ENCODE assay signal across 8 mouse cellular contexts in the genomic region with DNA sequence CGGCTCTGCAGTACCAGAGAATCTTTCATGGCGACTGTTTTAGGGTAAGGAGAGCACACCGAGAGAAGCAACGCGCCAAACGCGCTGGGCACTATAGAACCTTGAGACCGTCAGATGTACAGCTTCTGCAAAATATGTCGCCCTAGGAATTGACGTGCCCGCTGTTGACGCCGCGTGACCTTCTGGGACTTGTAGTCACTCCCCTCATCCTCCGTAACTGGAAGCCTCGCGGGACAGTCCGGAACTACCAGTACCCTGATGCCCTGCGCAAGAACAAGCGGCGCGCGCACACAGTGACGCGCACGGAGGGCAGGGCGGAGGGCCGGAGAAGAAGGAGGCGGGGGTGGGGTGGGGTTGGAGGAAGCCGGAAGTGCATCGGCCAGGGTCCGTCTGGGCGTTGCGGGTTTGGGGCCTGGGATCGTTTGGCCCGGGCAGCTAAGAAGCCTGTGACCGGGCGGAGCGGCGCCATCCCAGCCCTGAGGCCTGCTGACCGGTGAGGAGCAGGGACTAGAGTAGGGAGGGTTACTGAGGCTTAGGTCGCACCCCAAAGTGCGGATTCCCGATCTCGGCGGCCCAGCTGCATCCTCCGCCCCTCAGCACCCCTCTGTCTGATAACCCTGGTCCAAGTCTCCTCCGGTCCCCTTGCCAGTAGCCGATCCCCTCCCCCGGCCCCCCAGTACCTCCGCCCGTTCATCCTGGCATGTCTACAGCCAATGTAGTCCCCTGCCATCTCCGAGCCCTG. TPM values are rescaled to one million over a fixed set of nuclear protein-coding genes. Genes with fewer than 3 reads are reported as not detected.
DNase-seq lines count a peak whose midpoint lies in the region; ATAC-seq and TF ChIP-seq lines count a peak whose summit lies in the region.

TSS of gene Ciao1 (minus strand) at position 225 of the 742 bp plus-strand sequence.
TSS of gene Tmem127 (plus strand) at position 317 of the 742 bp plus-strand sequence.

- TF ChIP-seq CTCF in bone marrow, adult 2 months (IDR thresholded peaks at IDR 0.05; ENCODE audit: control insufficient read depth, insufficient read depth, low read length): no peak
- TF ChIP-seq CTCF in midbrain, postnatal 0 days (IDR thresholded peaks at IDR 0.05): no peak; the same call in 1 of the 2 replicates

- H3K27me3 ChIP-seq in embryonic facial prominence, embryonic 15.5 days: no peaks in the 10 kb centered on the region
- no peaks in the 10 kb centered on the region for H3K27me3 ChIP-seq in limb, embryonic 14.5 days (ENCODE audit: control insufficient read depth, insufficient read depth, low read length)
- no peaks in the 10 kb centered on the region for H3K27me3 ChIP-seq in midbrain, postnatal 0 days (ENCODE audit: insufficient read depth, low read length)

- peak; percentile 99 for ATAC-seq in embryonic facial prominence, embryonic 15.5 days (ENCODE audit: insufficient number of reproducible peaks, low FRiP score, low TSS enrichment, low read depth)
- ATAC-seq in limb, embryonic 14.5 days (ENCODE audit: low FRiP score, low read depth): peak; percentile 99
- ATAC-seq in midbrain, postnatal 0 days (ENCODE audit: low FRiP score): peak; percentile 98

- no peaks in the 10 kb centered on the region for H3K9me3 ChIP-seq in embryonic facial prominence, embryonic 15.5 days (replicated peaks)
- no peaks in the 10 kb centered on the region for H3K9me3 ChIP-seq in limb, embryonic 14.5 days (ENCODE audit: control insufficient read depth, low read length)
- H3K9me3 ChIP-seq in midbrain, postnatal 0 days (ENCODE audit: low read length): no peaks in the 10 kb centered on the region

- H3K4me2 ChIP-seq in embryonic facial prominence, embryonic 15.5 days (replicated peaks): peak within 1 kb of the TSS; percentile 96
- H3K4me2 ChIP-seq in limb, embryonic 14.5 days (replicated peaks; ENCODE audit: low read depth, low read length, severe bottlenecking): peak within 1 kb of the TSS; percentile 96
- H3K4me2 ChIP-seq in midbrain, postnatal 0 days (ENCODE audit: low read depth, low read length, poor library complexity, severe bottlenecking): peak within 1 kb of the TSS; percentile 89

- H3K4me3 ChIP-seq in bone marrow, adult 2 months (replicated peaks; ENCODE audit: control insufficient read depth, low read depth, low read length): peak within 1 kb of the TSS; percentile 85
- peak within 1 kb of the TSS; percentile 97 for H3K4me3 ChIP-seq in embryonic facial prominence, embryonic 15.5 days (replicated peaks)
- peak within 1 kb of the TSS; percentile 90 for H3K4me3 ChIP-seq in limb, embryonic 14.5 days (replicated peaks; ENCODE audit: low read length)
- H3K4me3 ChIP-seq in midbrain, postnatal 0 days (ENCODE audit: low read depth, low read length): peak within 1 kb of the TSS; percentile 95

- no peaks in the 10 kb centered on the region; the same call in 1 of the 2 replicates for H3K4me1 ChIP-seq in bone marrow, adult 2 months (ENCODE audit: control insufficient read depth, insufficient read depth, low read length)
- H3K4me1 ChIP-seq in embryonic facial prominence, embryonic 15.5 days: peaks cover 22% of the 10 kb centered on the region
- peaks cover 18% of the 10 kb centered on the region for H3K4me1 ChIP-seq in limb, embryonic 14.5 days (ENCODE audit: control insufficient read depth, insufficient read depth, low read length)
- H3K4me1 ChIP-seq in midbrain, postnatal 0 days (ENCODE audit: insufficient read depth, low read length): peaks cover 11% of the 10 kb centered on the region

- H3K36me3 ChIP-seq in embryonic facial prominence, embryonic 15.5 days: peaks cover 37% of the 10 kb centered on the region
- peaks cover 35% of the 10 kb centered on the region for H3K36me3 ChIP-seq in limb, embryonic 14.5 days (ENCODE audit: control insufficient read depth, insufficient read depth, low read length)
- H3K36me3 ChIP-seq in midbrain, postnatal 0 days (ENCODE audit: insufficient read depth, low read length): peaks cover 16% of the 10 kb centered on the region

- peak; percentile 63 for TF ChIP-seq POLR2A in bone marrow, adult 2 months (IDR thresholded peaks at IDR 0.05; ENCODE audit: borderline replicate concordance, control insufficient read depth, low read depth, low read length)
- no peak for TF ChIP-seq POLR2A in limb, embryonic 14.5 days (IDR thresholded peaks at IDR 0.05; ENCODE audit: borderline replicate concordance, extremely low read depth, insufficient read depth, insufficient read length)

- WGBS in bone marrow, adult 2 months: under 1% methylated on average over 53 of the region's 53 CpGs
- WGBS in embryonic facial prominence, embryonic 15.5 days: under 1% methylated on average over 53 of the region's 53 CpGs
- WGBS in limb, embryonic 14.5 days: under 1% methylated on average over 35 of the region's 53 CpGs
- WGBS in midbrain, postnatal 0 days: under 1% methylated on average over 42 of the region's 53 CpGs

- H3K27ac ChIP-seq in bone marrow, adult 2 months (ENCODE audit: control insufficient read depth, insufficient read depth, low read depth, low read length, poor library complexity): peak within 1 kb of the TSS; percentile 62
- H3K27ac ChIP-seq in embryonic facial prominence, embryonic 15.5 days (replicated peaks): peak within 1 kb of the TSS; percentile 74; the same call in 1 of the 2 replicates
- peak within 1 kb of the TSS; percentile 67 for H3K27ac ChIP-seq in limb, embryonic 14.5 days (replicated peaks; ENCODE audit: low read depth, low read length)
- peak within 1 kb of the TSS; percentile 85 for H3K27ac ChIP-seq in midbrain, postnatal 0 days (ENCODE audit: low read depth, low read length)

- peak; percentile 99 for DNase-seq in 416B (ENCODE audit: low read depth)
- peak; percentile 96 for DNase-seq in heart, adult 8-10 months (ENCODE audit: low spot score)
- peak; percentile 99 for DNase-seq in kidney, adult 9 months
- peak; percentile 99 for DNase-seq in limb, embryonic 14.5 days (ENCODE audit: low spot score)
- peak; percentile 99 for DNase-seq in midbrain, postnatal 0 days (ENCODE audit: low spot score)
- DNase-seq in spleen, postnatal 14 days (ENCODE audit: low spot score in 2 of 2): peak; percentile 94 to 95

- peak within 1 kb of the TSS; percentile 91 for H3K9ac ChIP-seq in embryonic facial prominence, embryonic 15.5 days
- H3K9ac ChIP-seq in limb, embryonic 14.5 days (ENCODE audit: low read depth, low read length, severe bottlenecking): peak within 1 kb of the TSS; percentile 79
- peak within 1 kb of the TSS; percentile 97 for H3K9ac ChIP-seq in midbrain, postnatal 0 days (replicated peaks; ENCODE audit: low read length, poor library complexity, severe bottlenecking)

RNA-seq across cellular contexts. Expression of gene Ciao1, which starts in this region (rescaled TPM):
- polyA plus RNA-seq in bone marrow, adult 2 months (2011; ENCODE audit: insufficient read depth, insufficient read length, low replicate concordance, missing spikeins): 24.9 and 26.9 TPM in 2 replicates
- 65.7 and 73.8 TPM in 2 replicates for polyA plus RNA-seq in embryonic facial prominence, embryonic 15.5 days (2015; fragmentation: Nextera tagmentation; extraction: Ambion mirVana)
- total RNA-seq in heart, adult 8-10 months (2022): 10 to 100 TPM; 57.8 to 73.8 (median 70.6) TPM
- 62.0 and 64.8 TPM in 2 replicates for polyA plus RNA-seq in limb, embryonic 14.5 days (2012; rRNA removed)
- 63.1 and 64.2 TPM in 2 replicates for polyA plus RNA-seq in limb, embryonic 14.5 days (2014; fragmentation: Nextera tagmentation; extraction: Ambion mirVana)
- 27.5 and 33.9 TPM in 2 replicates for total RNA-seq in midbrain, postnatal 0 days (2014; rRNA removed)
- polyA plus RNA-seq in midbrain, postnatal 0 days (2015; fragmentation: Nextera tagmentation; extraction: Ambion mirVana): 23.9 and 29.8 TPM in 2 replicates

RNA-seq across cellular contexts. Expression of gene Tmem127, which starts in this region (rescaled TPM):
- polyA plus RNA-seq in bone marrow, adult 2 months (2011; ENCODE audit: insufficient read depth, insufficient read length, low replicate concordance, missing spikeins): 16.0 and 27.7 TPM in 2 replicates
- polyA plus RNA-seq in embryonic facial prominence, embryonic 15.5 days (2015; fragmentation: Nextera tagmentation; extraction: Ambion mirVana): 30.3 and 30.9 TPM in 2 replicates
- 10 to 100 TPM; 23.9 to 27.7 (median 27.2) TPM for total RNA-seq in heart, adult 8-10 months (2022)
- polyA plus RNA-seq in limb, embryonic 14.5 days (2012; rRNA removed): 36.2 and 51.2 TPM in 2 replicates
- 22.7 and 26.6 TPM in 2 replicates for polyA plus RNA-seq in limb, embryonic 14.5 days (2014; fragmentation: Nextera tagmentation; extraction: Ambion mirVana)
- 108 and 131 TPM in 2 replicates for total RNA-seq in midbrain, postnatal 0 days (2014; rRNA removed)
- polyA plus RNA-seq in midbrain, postnatal 0 days (2015; fragmentation: Nextera tagmentation; extraction: Ambion mirVana): 74.0 and 75.5 TPM in 2 replicates

Comparison
In these comparisons a context has a peak if more than half of its experiments do, and no peak if none do; other contexts are left out.
1. Peak in every context shown above with its lines: DNase-seq, ATAC-seq, H3K4me3 ChIP-seq and H3K27ac ChIP-seq.